Mouse (Mus musculus) lung, postnatal 0 days (tissue): ENCODE data around the gene Prkx.

ENCODE experiments used
- CTCF ChIP-seq: IDR thresholded peaks from 2 replicates; pipeline ENCODE4 v1.5.1; 2016; ENCODE audit warnings: antibody characterized with exemption, mild to moderate bottlenecking
- EP300 ChIP-seq: IDR thresholded peaks from 2 replicates; pipeline ENCODE4 v1.6.1; 2016; ENCODE audit warnings: antibody characterized with exemption, mild to moderate bottlenecking, control low read depth

GRCm38 (mm10) chrX:77786354-77786753, 9.7 kb downstream of the Prkx start:
- TF ChIP-seq CTCF (no peak), EP300 (no peak)
